Mouse (Mus musculus) large intestine, adult 2 months (tissue): Measurements from ENCODE around the gene Pkd1l1. TPM values are rescaled to one million over a fixed set of nuclear protein-coding genes. Genes with fewer than 3 reads are reported as not detected.

ENCODE experiments used
- DNase-seq: peaks from one replicate; pipeline ENCODE4 v3.0.0-alpha.2; 2012; ENCODE audit warnings: low read depth, low spot score
- WGBS: fragments of 180-500 bp; shearing (Covaris S2); methylation state at CpG from one replicate; pipeline ENCODE4 v1.1.7; 2018; 5-methylcytosine and 5-hydroxymethylcytosine counted together
- polyA plus RNA-seq: library from polyadenylated mRNA; depleted of rRNA; stranded (reverse); fragments of >200 nt; gene quantifications from 2 replicates; pipeline ENCODE4 v1.2.3, GENCODE M21; 2012

Pkd1l1 gene
- polyA plus RNA-seq, 1 experiment, result 0.01 TPM

DNA sequence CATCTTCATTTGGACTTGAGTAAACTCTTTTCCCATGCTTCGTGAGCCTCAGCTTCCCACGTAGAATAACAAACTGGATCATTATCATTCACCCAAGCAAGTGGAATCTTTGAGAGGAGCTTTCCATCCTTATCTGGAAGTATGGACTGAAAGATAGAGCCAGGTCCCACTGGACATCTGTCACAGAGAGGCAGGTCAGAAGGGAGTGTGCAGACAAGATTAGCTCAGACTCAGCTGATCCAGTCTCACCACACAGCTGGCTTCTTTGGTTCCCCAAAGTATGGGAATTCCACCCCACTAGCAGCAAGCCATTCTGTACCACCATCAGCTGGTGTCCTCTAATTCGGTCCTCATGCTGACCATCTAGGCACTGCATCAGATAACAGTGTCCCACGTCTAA lies 29.0 kb downstream of the Pkd1l1 start:
- 71% methylated on average over 4 of the region's 4 CpGs for WGBS
- DNase-seq, result no peak

DNA sequence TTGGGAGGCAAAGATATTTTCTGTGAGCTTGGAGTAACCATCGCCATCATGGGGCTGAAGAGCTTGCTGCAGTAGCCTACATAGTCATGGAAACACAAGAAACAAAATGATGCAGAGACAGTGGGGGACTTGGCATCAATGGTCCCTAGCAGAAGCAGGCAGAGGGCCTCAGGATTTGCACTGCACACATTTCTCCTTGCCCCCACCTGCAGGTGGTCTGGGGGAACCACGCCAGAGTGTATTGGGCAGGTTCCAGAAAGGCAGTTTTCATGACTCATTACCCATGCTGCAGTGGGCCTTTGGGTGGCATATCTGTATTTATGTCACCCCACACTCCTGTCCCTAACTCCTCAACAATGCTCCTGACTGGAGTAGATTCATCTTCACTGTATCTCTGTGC lies 30.6 kb downstream of the Pkd1l1 start:
- DNase-seq, result no peak
- WGBS, result 65% methylated on average over 2 of the region's 2 CpGs

DNA sequence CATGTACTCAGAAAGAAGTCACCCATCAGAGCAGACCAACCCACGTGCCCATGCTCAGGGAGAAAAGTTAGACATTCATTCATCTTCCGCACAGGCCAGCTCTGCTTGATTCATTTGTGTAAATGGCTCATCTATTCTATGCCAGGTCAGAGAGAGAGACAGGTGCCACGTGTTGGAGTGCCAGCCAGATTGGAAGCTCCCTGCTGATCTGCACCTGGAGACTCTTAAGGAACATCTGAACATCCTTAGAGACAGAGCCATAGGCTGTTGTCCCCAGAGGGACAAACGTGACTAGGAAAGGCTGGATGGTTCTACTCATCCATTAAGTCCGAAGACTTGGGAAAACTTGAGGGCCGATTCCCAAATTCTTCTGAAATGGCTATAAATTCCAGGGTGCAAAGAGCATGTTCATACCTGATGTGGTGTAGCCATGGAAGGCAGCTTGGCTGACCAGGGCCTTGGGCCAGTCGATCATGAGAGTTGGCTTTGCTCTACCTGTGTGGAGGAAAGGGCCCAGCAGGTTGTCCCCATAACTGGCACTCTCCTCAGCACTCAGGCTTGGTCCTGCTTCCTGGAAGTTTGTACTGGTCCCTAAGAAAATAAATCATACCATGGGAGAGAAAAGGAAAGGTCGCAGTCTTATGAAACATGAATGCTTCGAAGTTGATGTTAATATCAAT lies 36.5 kb downstream of the Pkd1l1 start:
- 81% methylated on average over 9 of the region's 9 CpGs for WGBS
- DNase-seq, result no peak

DNA sequence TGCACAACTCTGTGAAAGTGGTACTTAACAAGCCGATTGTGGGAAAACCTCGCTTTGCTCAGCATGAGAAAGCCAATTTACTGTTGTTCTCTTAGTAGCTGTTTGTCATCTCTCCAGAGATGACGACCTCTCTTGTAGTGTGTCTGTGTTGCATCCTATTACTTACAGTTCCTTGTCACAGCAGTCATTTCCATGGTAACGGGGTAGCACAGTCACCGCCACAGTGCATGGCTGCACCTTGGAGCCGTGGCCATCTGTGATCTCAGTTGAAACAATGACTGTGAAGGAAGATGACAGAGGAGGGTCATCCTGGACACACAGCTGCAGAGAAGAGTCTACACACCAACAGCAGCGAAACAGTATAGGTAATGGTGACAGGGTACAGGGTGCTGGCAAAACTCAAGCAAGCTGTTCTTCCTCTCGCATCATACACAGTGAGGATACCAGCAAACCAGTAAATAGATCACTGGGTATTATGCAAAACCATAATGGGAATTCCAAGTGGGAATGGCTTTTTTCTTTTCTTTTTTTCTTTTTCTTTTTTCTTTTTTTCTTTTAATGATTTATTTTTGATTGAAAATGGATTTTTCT lies 56.9 kb downstream of the Pkd1l1 start:
- 84% methylated on average over 8 of the region's 8 CpGs for WGBS

DNA sequence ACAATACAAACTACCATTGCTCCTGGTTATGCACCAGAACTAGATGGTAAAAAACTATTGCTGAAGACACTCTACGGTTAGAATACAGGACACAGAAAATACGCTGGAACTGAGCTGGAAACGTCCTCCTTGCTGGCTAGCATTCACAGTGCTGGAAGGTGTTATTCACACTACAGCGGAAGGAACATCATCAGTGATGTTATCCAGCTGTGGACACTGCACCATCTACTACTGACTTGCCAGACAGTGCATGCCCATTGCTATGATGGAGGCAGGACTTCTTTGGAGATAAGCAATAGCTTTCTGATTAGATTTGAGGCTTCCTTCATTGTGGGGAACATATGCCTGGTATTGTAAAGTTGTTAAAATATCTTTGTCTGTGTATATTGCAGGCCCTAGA lies 90.3 kb downstream of the Pkd1l1 start:
- no peak for DNase-seq
- WGBS, result 68% methylated on average over 4 of the region's 4 CpGs

More for the DNA sequence above, 56.9 kb downstream of the Pkd1l1 start:
- no peak for DNase-seq

DNA sequence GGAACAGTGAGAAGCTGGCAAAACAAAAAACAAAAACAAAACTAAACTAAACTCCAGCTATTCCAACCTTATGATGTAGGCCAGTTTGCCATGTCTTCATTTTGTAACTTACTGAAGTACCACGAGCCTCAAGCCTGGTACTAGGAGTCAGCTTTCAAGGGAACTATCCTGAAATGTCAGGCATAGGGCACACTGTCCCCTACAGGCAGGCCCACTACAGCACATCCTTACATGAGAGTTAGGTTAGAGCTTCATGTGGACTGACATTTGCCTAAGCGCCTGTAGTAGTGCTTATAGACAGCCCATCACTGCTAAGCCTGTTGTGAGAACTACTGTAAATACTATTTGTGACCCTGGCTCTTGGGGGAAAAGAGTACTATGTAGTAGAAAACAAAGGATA lies 91.5 kb downstream of the Pkd1l1 start:
- WGBS, result 60% methylated on average over 2 of the region's 2 CpGs

DNA sequence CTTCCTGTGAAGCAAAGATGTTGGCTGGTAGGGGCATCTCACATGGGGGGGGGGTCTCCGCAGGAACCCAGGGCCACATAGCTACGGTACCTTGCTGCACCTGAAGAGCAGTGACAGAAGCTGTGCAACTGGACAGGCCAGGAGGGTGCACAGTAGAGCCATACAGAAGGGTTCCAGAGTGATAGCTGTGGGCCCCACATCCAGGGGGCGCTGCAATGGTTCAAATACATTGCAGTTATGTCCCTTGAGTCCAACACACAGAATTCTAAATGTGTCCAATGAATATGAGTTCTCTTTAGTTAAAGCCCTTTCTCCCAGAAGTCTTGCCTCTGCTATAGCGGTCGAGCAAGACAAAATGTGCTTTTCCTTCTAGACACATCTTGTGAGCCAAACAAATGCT lies 103.0 kb downstream of the Pkd1l1 start:
- no peak for DNase-seq
- WGBS, result 92% methylated on average over 5 of the region's 5 CpGs

More for the DNA sequence above, 91.5 kb downstream of the Pkd1l1 start:
- no peak for DNase-seq

DNA sequence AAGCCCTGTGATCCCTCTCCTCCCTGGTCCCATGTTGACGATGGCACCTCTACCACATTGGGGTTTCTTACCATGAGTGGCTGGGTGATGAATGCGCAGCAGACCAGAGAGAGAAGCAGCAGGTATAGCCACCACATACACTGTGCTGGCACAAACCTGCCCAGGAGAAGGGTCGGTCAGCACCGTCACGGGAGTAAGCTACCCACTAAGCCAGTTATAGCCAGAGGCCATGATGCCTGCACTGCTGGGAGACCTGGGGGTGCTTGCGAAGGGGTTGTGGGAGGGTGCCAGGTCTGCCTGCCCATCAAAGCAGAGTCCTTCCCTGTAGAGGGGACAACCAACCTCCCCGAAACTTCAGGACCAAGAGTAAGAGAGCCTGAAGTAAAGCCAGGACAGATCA lies 107.0 kb downstream of the Pkd1l1 start:
- WGBS, result 96% methylated on average over 7 of the region's 7 CpGs
- no peak for DNase-seq

DNA sequence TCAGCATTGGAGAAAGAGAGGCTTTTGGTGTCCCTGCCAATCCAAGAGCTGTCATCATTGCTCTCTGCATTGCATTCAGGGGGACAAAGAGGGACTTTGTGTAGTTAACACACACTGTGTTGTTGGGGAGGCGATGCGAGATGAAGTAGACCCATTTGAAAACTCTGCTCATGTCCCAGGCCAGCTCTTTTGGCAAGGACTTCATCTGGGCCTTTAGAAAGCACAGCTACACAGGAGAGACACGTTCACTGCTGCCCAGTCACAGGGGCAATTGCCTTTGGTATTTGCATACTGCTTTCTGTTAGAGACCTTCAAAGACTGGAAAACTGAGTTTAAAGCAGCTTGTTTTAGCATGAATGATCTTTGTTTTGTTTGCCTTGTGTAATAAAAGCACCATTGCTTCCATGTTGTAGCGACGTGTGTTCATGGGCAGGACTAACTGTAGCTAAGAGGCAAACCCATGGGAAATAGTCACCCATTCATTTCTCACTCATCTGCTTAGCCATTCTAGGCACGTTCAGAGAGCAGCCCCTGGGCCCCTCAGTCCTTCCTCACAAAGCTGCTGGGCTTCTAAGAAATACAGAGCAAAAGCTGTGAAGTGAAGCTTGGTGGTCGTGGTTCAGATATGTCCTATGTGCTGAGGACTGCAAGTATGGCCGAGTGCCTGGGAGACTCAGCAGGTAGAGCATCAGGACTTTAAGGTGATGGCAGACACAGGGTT lies 109.0 kb downstream of the Pkd1l1 start:
- WGBS, result 49% methylated on average over 8 of the region's 8 CpGs
- no peak for DNase-seq

DNA sequence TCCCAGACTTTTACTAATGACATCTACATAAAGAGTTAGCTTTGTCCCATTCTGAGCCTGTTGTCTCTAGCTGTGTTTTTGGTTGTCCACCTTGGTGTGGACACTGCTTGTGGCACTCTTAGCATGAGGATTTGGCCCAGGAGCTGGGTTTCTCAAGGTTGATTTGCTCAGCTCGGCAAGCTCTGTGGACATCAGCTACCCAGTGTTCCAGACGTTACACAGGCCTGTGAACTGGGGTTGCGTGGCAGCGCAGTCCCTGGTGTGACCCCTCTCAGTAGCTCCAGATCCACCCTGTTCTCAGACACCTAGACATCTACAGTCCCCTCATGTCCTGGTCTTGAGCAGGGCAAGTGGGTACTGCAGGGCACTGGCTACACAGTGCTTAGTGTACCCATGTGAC lies 110.6 kb downstream of the Pkd1l1 start:
- WGBS, result 97% methylated on average over 4 of the region's 4 CpGs
- no peak for DNase-seq

DNA sequence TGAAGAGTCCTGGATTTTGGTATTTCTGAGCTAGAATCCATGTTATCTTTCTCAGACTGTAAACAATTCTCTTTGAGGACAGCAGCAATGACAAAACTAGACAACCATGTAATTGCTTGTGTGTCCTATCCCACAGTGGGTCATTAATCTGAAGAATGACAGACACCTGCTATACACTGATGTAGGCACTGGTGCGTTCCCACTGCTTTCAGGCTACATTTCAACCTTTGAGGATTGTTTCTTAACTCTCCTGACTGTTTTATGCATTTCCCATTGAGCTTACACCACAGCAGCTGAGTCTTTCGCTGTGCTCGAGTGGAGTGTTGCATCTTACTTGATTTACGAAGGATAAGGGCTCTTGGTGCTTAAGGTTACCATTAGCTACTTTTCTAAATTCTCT lies 111.1 kb downstream of the Pkd1l1 start:
- WGBS, result 86% methylated on average over 4 of the region's 4 CpGs
- no peak for DNase-seq

DNA sequence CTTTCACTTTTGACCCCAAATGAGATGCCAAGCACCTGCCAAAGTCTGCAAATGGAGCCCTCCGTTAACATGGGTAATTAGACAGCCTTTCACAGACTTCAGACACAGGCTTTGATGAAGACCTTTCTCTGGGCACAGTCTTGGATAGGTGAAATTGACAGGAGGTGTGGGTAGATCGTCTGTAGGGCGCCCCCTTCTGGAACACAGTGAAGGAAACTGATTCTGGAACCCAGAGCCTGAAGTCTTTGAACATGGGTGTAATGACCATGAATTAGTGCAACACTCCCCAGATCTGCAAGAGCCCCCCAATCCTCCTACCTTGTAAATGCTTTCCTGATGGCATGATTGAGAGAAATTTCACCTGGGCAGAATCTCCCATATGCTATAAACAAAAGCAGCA lies 112.2 kb downstream of the Pkd1l1 start:
- 31% methylated on average over 3 of the region's 3 CpGs for whole genome bisulfite sequencing
- no peak for DNase-seq

DNA sequence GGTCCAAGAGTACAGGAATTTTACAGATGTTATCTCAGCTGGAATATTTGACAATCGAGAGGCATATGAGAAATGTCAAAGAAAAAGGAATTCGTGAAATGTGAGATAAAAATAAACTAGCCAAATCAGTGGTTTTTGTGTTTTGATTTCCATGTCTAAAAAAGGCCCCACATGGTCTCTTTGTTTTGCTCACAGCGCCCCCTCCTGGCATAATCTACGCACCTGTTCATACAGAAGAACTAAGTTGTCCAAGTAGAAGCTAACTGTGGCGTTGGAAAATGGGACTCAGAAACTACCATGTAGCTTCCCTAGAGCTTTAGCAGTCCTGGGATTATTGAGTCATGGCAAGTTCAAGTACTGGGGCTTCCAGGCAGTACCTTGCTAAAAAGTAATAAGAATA lies 113.2 kb downstream of the Pkd1l1 start:
- WGBS, result 15% methylated on average over 5 of the region's 5 CpGs
- DNase-seq, result peak; percentile 57

DNA sequence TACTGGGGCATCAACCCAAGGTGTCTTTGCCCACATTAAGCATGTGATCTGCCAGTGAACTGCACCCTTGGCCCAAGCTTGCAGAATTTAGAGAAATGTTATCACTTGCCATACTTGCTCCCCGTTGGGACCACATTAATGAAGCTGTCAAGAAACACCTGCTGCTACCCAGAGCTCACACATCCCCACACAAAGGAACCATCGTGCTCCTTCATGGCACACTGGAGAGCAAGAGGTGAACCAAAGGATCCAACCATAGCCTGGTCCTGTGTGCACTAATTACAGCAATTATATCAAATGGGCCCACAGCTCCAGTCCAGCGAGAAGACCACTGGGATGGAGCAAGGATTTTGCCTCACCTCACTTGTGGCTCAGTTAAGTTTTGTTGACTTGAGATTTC lies 114.0 kb downstream of the Pkd1l1 start:
- 87% methylated on average over 3 of the region's 3 CpGs for WGBS
- no peak for DNase-seq

DNA sequence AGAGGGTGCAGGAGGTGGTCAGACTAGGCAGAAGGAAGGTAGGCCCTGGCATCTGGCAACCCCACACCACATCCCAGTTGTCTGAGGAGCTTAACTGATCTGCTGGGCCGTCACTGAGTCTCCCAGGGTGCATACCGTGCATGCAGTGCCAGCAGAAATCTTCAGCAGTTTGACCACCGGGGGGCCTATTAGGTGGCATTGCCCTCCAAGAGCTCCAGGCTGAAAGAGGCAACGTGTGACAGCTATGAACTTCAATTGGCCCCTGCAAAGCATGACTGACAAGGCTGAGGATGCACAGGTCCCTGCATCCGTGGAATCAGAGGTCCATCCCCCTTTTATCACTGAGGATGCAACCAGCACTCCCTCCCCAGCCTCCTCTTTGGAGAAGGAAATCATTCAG lies 116.9 kb downstream of the Pkd1l1 start:
- 73% methylated on average over 5 of the region's 5 CpGs for WGBS
- DNase-seq, result no peak

DNA sequence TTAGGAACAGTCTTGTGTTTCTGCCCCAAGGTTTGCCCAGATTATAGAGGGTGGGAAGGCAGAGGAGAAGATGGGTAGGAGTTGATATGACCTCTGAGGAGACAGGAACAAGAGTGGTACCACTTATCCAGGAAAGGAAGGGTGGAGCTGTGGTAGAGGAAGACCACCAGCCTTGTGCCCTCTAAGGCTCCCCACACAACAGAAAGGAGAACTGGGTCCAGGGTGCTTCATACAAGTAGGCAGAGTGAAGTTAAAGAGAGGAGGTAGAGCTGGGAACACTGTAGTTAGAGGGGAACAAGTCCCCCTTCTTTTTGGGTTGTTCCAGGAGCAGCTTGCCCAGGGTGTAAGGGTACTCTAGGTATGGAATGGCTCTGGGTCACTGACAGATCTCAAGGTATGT lies 125.0 kb downstream of the Pkd1l1 start:
- DNase-seq, result no peak

DNA sequence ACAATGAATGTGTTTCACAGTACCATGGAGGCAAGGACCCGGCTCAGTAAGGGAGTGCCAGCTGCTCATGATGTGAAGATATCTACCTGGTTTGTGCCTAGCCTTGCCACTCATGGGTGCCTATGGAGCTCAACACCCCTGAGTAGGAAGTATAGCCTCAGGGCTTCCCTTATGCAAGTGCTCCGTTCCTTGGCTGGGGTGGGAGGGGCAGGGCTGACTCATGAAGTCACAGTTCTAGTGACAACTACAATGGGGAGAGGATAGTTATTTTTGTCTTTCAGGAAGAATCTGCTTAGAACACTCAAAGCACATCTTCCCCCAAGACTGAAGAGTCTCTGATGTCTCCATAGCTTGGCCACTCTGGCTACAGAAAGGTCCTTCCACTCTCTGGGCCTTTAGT lies 125.4 kb downstream of the Pkd1l1 start:
- no peak for DNase-seq

DNA sequence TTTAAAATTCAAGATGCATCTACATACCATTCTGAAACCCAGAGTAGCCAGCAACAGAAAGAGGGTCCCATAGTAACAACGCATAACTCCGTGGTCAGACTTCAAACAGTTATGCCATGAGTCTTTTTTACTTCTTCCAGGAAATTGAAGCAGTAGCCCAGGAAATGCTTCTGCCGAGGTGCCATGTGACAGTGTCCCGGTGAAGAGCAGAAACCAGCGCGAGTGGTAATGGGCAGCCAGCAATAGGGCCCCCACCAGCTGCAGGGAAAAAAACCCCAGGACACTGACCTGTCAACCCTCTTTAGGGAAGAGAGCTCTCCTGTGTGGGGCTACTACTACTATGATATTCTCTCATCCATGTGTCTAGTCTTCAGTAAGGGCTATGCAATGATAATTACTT lies 136.9 kb downstream of the Pkd1l1 start:
- 94% methylated on average over 6 of the region's 6 CpGs for WGBS

More for the DNA sequence above, 125.4 kb downstream of the Pkd1l1 start:
- 80% methylated on average over 2 of the region's 2 CpGs for WGBS

DNA sequence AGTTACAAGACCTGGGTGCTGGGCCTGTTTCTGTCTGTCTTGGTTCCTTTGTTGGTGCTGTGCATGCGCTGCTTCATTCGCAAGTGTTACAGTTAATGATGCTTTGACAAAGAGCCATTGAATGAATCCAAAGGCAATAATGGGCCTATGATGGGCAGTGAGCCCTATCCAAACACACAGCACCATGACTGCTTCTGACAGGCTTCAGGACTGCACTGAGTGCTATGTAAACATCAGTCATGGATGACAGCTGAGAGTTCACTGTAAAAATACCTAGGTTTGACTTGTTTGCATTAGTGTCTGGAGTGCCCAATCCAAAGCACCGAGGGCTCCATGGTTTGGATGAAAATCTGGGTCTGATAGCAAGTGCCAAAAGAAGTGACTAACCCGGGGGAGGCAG lies 138.9 kb downstream of the Pkd1l1 start:
- 62% methylated on average over 4 of the region's 4 CpGs for WGBS
- DNase-seq, result no peak

More for the DNA sequence above, 136.9 kb downstream of the Pkd1l1 start:
- no peak for DNase-seq

DNA sequence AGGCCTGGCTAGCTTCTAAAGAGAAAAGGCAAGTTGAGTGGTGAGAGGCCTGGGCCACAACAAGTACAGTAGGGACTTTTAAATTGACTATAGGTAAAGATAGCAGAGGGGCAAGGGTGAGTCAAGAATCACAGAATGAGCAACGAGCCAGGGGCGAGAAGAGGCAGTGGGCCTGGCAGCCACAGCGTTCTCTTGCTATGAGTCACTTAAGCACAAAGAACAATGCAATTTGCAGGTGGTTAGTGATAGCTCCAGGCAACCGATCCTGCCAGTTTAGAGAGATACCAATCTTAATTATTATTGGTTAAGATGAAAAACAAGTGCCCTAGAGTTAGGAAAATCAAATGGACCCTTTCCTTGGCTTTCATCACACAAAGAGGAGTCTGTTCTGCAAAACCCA lies 142.5 kb downstream of the Pkd1l1 start:
- no peak for DNase-seq
- WGBS, result 44% methylated on average over 4 of the region's 4 CpGs

DNA sequence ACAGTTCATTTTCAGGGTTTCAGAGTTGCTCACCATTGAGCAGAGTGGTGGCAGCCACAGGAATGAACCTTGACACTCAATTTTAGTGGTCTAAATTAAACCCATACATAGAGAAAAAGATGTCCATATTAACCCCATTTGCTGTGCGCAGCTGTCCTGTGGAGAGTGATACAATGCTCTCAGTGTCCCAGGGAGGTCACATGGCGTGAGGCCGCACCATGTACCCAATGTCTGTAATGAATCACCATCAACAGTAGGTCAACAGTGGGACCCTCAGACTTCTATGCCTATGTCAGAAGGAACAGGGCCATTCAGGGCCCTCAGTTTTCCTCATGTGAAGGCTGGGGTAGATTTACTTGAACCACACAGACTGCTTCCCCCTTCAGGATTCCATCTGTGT lies 143.5 kb downstream of the Pkd1l1 start:
- WGBS, result 97% methylated on average over 3 of the region's 3 CpGs
- no peak for DNase-seq
